Mouse (Mus musculus): ENCODE results near the gene Abhd15. TPM values are rescaled to one million over a fixed set of nuclear protein-coding genes. Genes with fewer than 3 reads are reported as not detected.

Gene Abhd15
- polyA plus RNA-seq (2015; fragmentation: Nextera tagmentation; extraction: Ambion mirVana), result 2.2 and 4.5 TPM in 2 replicates

- no peaks in the 10 kb centered on the region for H3K36me3 ChIP-seq
- H3K4me3 ChIP-seq, result peak within 1 kb of the TSS; percentile 90
- WGBS, result under 1% methylated on average over 63 of the region's 72 CpGs
- peak within 1 kb of the TSS; percentile 71 for H3K27ac ChIP-seq
- no peaks in the 10 kb centered on the region for H3K9me3 ChIP-seq (replicated peaks)
- H3K9ac ChIP-seq, result peak within 1 kb of the TSS; percentile 51
- H3K27me3 ChIP-seq, result peaks cover 6% of the 10 kb centered on the region; the same call in 1 of the 2 replicates
- H3K4me2 ChIP-seq, result peak within 1 kb of the TSS; percentile 96
- peak; percentile 47 for ATAC-seq (replicated peaks; ENCODE audit: insufficient number of reproducible peaks, insufficient read depth, low FRiP score, low read depth)
- H3K4me1 ChIP-seq (replicated peaks), result peaks cover 39% of the 10 kb centered on the region
These were observed at the start of gene Abhd15 for GRCm38 (mm10) chr11:77514832-77515636. Gene Abhd15 (plus strand): TSS chr11:77515121.

DNA sequence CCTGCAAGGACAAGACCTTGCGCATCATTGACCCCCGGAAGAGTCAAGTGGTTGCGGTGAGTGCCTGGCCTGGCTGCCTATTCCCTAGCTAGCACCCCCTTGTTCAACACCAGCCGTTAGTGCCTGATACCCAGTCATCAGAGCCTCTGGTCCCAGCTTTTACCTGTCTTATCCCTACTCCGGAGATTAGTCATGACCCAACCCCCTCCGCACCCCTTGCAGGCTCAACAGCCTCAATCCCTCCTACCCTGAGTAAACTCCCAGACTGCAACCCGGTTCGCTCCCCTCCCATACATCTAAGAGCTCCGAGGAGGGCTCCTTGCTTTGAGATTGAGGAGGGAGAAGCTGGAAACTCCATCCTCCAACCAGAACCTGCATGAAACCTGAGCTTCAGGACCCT is 48.4 kb upstream of the Abhd15 start:
- H3K4me3 ChIP-seq, result no peak overlapping the region
- peaks cover 10% of the 10 kb centered on the region for H3K27me3 ChIP-seq
- no peak overlapping the region for H3K9ac ChIP-seq
- H3K9me3 ChIP-seq (replicated peaks), result no peaks in the 10 kb centered on the region
- H3K4me1 ChIP-seq (replicated peaks), result peaks cover 51% of the 10 kb centered on the region
- no peak overlapping the region for H3K27ac ChIP-seq
- 45% methylated on average over 9 of the region's 9 CpGs for WGBS
- H3K36me3 ChIP-seq, result peaks cover 16% of the 10 kb centered on the region; the same call in 1 of the 2 replicates
- ATAC-seq (replicated peaks; ENCODE audit: insufficient number of reproducible peaks, insufficient read depth, low FRiP score, low read depth), result no peak
- peak overlapping the region; percentile 42 for H3K4me2 ChIP-seq

DNA sequence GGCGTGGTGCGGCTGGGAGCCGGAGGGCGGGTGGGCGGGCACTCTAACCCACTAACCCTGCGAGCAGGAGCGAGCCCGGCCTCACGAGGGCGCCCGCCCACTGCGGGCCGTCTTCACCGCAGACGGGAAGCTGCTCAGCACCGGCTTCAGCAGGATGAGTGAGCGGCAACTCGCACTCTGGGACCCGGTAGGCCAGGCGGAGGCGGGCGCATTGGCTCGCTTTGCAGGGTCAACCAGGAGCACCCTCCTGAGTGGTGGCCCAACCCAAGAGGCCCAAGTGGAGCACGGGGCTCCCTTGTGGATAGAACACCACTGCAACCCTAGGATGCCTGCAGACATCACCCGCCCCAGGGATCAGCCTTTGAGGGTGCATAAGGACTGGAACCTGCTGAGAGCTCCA is 47.8 kb upstream of the Abhd15 start:
- no peak; the same call in 1 of the 2 replicates for ATAC-seq (replicated peaks; ENCODE audit: insufficient number of reproducible peaks, insufficient read depth, low FRiP score, low read depth)
- H3K4me2 ChIP-seq, result peak overlapping the region; percentile 42
- peaks cover 45% of the 10 kb centered on the region for H3K4me1 ChIP-seq (replicated peaks)
- no peaks in the 10 kb centered on the region for H3K9me3 ChIP-seq (replicated peaks)
- H3K9ac ChIP-seq, result no peak overlapping the region
- no peak overlapping the region for H3K4me3 ChIP-seq
- peaks cover 19% of the 10 kb centered on the region; the same call in 1 of the 2 replicates for H3K36me3 ChIP-seq
- H3K27ac ChIP-seq, result no peak overlapping the region
- 10% methylated on average over 25 of the region's 25 CpGs for WGBS
- peaks cover 10% of the 10 kb centered on the region for H3K27me3 ChIP-seq

- ATAC-seq (replicated peaks; ENCODE audit: insufficient number of reproducible peaks, insufficient read depth, low FRiP score, low read depth), result no peak
- WGBS, result 20% methylated on average over 20 of the region's 20 CpGs
- H3K4me2 ChIP-seq, result peak overlapping the region; percentile 42
- peaks cover 19% of the 10 kb centered on the region; the same call in 1 of the 2 replicates for H3K36me3 ChIP-seq
- H3K27ac ChIP-seq, result no peak overlapping the region
- H3K4me1 ChIP-seq (replicated peaks), result peaks cover 45% of the 10 kb centered on the region
- H3K9me3 ChIP-seq (replicated peaks), result no peaks in the 10 kb centered on the region
- H3K4me3 ChIP-seq, result peak overlapping the region; percentile 10; the same call in 1 of the 2 replicates
- H3K27me3 ChIP-seq, result peaks cover 10% of the 10 kb centered on the region
- H3K9ac ChIP-seq, result no peak overlapping the region
These were observed 47.1 kb upstream of the Abhd15 start for GRCm38 (mm10) chr11:77467784-77468183.

DNA sequence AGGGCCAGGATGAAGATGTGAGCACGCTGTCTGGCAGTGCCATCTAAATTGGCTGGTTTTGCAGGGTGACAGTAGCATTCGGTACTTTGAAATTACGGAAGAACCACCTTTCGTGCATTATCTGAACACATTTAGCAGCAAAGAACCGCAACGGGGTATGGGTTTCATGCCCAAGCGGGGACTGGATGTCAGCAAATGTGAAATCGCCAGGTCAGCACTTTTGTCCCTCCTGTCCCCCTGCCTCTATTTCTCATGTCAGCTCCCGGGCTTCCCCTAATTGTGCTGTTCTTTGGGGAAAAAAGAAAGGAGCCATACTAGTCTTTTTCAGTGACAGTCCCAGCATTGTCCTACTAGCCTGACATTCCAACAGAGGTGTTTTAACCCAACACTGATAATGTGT is 46.5 kb upstream of the Abhd15 start:
- no peak overlapping the region for H3K27ac ChIP-seq
- ATAC-seq (replicated peaks; ENCODE audit: insufficient number of reproducible peaks, insufficient read depth, low FRiP score, low read depth), result no peak
- H3K36me3 ChIP-seq, result peaks cover 19% of the 10 kb centered on the region; the same call in 1 of the 2 replicates
- no peak overlapping the region for H3K4me3 ChIP-seq
- H3K27me3 ChIP-seq, result peaks cover 10% of the 10 kb centered on the region
- H3K9me3 ChIP-seq (replicated peaks), result no peaks in the 10 kb centered on the region
- no peak overlapping the region for H3K9ac ChIP-seq
- no peak overlapping the region for H3K4me2 ChIP-seq
- H3K4me1 ChIP-seq (replicated peaks), result peaks cover 42% of the 10 kb centered on the region
- 84% methylated on average over 9 of the region's 9 CpGs for WGBS

- H3K9ac ChIP-seq, result no peak overlapping the region
- WGBS, result 67% methylated on average over 29 of the region's 29 CpGs
- peaks cover 5% of the 10 kb centered on the region for H3K27me3 ChIP-seq
- H3K36me3 ChIP-seq, result peaks cover 19% of the 10 kb centered on the region; the same call in 1 of the 2 replicates
- H3K27ac ChIP-seq, result no peak overlapping the region
- peaks cover 13% of the 10 kb centered on the region for H3K4me1 ChIP-seq (replicated peaks)
- H3K4me3 ChIP-seq, result no peak overlapping the region
- no peak overlapping the region for H3K4me2 ChIP-seq
- no peak; the same call in 1 of the 2 replicates for ATAC-seq (replicated peaks; ENCODE audit: insufficient number of reproducible peaks, insufficient read depth, low FRiP score, low read depth)
- no peaks in the 10 kb centered on the region for H3K9me3 ChIP-seq (replicated peaks)
These were observed 43.5 kb upstream of the Abhd15 start for GRCm38 (mm10) chr11:77471407-77471806.

DNA sequence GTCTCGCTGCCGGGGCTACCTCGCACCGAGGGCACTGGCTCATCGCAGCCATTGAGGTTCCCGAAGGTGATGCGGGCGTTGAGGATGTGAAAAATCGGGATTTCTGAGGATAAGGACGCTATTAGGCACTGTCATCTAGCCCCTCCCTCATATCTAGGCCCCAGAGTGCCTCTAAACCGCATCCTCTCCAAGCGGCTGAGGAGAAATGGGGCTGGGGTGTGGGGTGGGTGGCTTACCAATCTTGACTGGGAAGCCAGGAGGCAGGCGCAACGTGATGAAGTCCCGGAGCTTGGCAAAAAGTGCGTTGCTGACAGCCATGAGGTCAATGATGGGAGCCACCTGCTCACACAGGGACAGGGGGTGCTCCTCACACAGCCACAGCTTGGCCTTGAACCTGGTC is 42.1 kb upstream of the Abhd15 start:
- H3K4me3 ChIP-seq, result no peak overlapping the region
- H3K4me1 ChIP-seq (replicated peaks), result peaks cover under 1% of the 10 kb centered on the region
- no peaks in the 10 kb centered on the region for H3K27me3 ChIP-seq
- WGBS, result 81% methylated on average over 16 of the region's 16 CpGs
- ATAC-seq (replicated peaks; ENCODE audit: insufficient number of reproducible peaks, insufficient read depth, low FRiP score, low read depth), result no peak
- no peak overlapping the region for H3K4me2 ChIP-seq
- H3K9ac ChIP-seq, result no peak overlapping the region
- H3K36me3 ChIP-seq, result peaks cover 19% of the 10 kb centered on the region; the same call in 1 of the 2 replicates
- H3K9me3 ChIP-seq (replicated peaks), result no peaks in the 10 kb centered on the region
- no peak overlapping the region for H3K27ac ChIP-seq

GRCm38 (mm10) chr11:77476216-77476615 is 38.7 kb upstream of the Abhd15 start:
- no peak for ATAC-seq (replicated peaks; ENCODE audit: insufficient number of reproducible peaks, insufficient read depth, low FRiP score, low read depth)
- no peak overlapping the region for H3K9ac ChIP-seq
- H3K4me3 ChIP-seq, result no peak overlapping the region
- WGBS, result 91% methylated on average over 14 of the region's 14 CpGs
- no peak overlapping the region for H3K27ac ChIP-seq
- H3K27me3 ChIP-seq, result no peaks in the 10 kb centered on the region
- no peaks in the 10 kb centered on the region for H3K9me3 ChIP-seq (replicated peaks)
- H3K36me3 ChIP-seq, result peaks cover 5% of the 10 kb centered on the region; the same call in 1 of the 2 replicates
- no peaks in the 10 kb centered on the region for H3K4me1 ChIP-seq (replicated peaks)
- no peak overlapping the region for H3K4me2 ChIP-seq

DNA sequence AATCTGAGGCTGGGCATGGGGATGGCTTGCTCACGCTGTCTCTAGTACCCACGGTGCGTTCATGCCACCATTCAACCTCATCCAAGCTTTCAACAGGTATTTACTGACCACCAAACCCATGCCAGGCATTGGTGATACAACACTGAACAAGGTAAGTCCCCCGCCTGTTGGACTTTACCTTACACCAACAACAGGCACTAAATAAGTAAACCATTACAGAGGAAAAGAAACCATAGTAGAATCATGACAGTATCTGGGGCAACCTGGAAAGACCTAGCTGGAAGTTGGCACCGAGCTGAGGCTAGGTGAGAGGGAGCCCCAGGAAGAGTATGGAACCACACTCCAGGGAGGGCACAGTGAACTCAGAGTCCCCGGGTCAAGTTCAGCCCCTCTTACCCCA is 38.0 kb upstream of the Abhd15 start:
- 85% methylated on average over 6 of the region's 6 CpGs for WGBS
- Histone ChIP-seq H3K36me3 (peaks cover 2% of the 10 kb centered on the region; the same call in 1 of the 2 replicates), H3K9me3 (replicated peaks) (no peaks in the 10 kb centered on the region)

GRCm38 (mm10) chr11:77483043-77483442 is 31.9 kb upstream of the Abhd15 start:
- ATAC-seq (replicated peaks; ENCODE audit: insufficient number of reproducible peaks, insufficient read depth, low FRiP score, low read depth), result no peak
- WGBS, result 61% methylated on average over 3 of the region's 3 CpGs

More for the DNA sequence above, 38.0 kb upstream of the Abhd15 start:
- Histone ChIP-seq H3K27ac (no peak overlapping the region), H3K27me3 (no peaks in the 10 kb centered on the region), H3K4me2 (no peak overlapping the region), H3K4me3 (no peak overlapping the region), H3K4me1 (replicated peaks) (no peaks in the 10 kb centered on the region), H3K9ac (no peak overlapping the region)
- no peak for ATAC-seq (replicated peaks; ENCODE audit: insufficient number of reproducible peaks, insufficient read depth, low FRiP score, low read depth)

GRCm38 (mm10) chr11:77483510-77484255 is 31.2 kb upstream of the Abhd15 start:
- Histone ChIP-seq H3K36me3 (no peaks in the 10 kb centered on the region), H3K9ac (no peak overlapping the region), H3K4me1 (replicated peaks) (peaks cover 29% of the 10 kb centered on the region), H3K27ac (no peak overlapping the region), H3K4me2 (no peak overlapping the region), H3K4me3 (no peak overlapping the region), H3K9me3 (replicated peaks) (no peaks in the 10 kb centered on the region), H3K27me3 (no peaks in the 10 kb centered on the region)
- WGBS, result 37% methylated on average over 11 of the region's 11 CpGs
- no peak for ATAC-seq (replicated peaks; ENCODE audit: insufficient number of reproducible peaks, insufficient read depth, low FRiP score, low read depth)

More at GRCm38 (mm10) chr11:77483043-77483442, 31.9 kb upstream of the Abhd15 start:
- Histone ChIP-seq H3K36me3 (no peaks in the 10 kb centered on the region), H3K9me3 (replicated peaks) (no peaks in the 10 kb centered on the region), H3K27ac (no peak overlapping the region), H3K4me1 (replicated peaks) (peaks cover 24% of the 10 kb centered on the region), H3K27me3 (no peaks in the 10 kb centered on the region), H3K4me3 (no peak overlapping the region), H3K9ac (no peak overlapping the region), H3K4me2 (no peak overlapping the region)
